Mouse (Mus musculus) E14TG2a.4 (cell line): Measurements from ENCODE around the gene Gm17334.

Experiments used
- CTCF ChIP-seq: conservative IDR thresholded peaks from 2 replicates; pipeline ENCODE4 v1.5.1; 2014; ENCODE audit warnings: low read length
- NANOG ChIP-seq: IDR thresholded peaks from 2 replicates; pipeline ENCODE4 v1.6.1; 2014; ENCODE audit warnings: borderline replicate concordance, low read length, mixed read lengths
- POU5F1 ChIP-seq: IDR thresholded peaks from 2 replicates; pipeline ENCODE4 v1.6.1; 2014; ENCODE audit warnings: low read length, borderline replicate concordance

DNA sequence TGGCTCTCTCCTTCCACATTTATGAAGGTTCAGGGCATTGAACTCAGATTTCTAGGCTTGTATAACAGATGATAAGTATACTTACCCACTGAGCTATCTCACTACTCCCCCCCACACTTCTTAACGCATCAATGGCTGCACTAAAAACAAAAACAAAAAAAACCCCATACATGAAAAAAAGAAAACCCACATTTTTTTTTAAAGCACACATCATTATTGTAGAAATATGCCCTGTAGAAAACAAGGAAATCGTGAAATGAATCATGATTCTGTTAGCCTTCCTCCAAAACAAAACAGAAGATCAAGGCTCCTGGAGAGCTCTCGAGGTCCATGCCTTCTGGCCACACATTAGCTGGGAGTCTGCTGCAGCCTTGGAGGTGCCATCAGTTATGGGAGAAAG lies 38.3 kb upstream of the Gm17334 start:
- no peak for TF ChIP-seq CTCF
- no peak for TF ChIP-seq NANOG
- no peak for TF ChIP-seq POU5F1
